Mouse (Mus musculus): ENCODE data around the gene Krt8. TPM values are rescaled to one million over a fixed set of nuclear protein-coding genes. Genes with fewer than 3 reads are reported as not detected.

Gene Krt8
- polyA plus RNA-seq, 1 experiment from 2014 or later: 402 TPM

GRCm38 (mm10) chr15:102013651-102014050 lies 9.4 kb upstream of the Krt8 start:
- Histone ChIP-seq H3K4me3 (ENCODE audit: low read length) (no peak overlapping the region), H3K27me3 (ENCODE audit: control insufficient read depth, insufficient read depth, low read depth, low read length) (no peaks in the 10 kb centered on the region), H3K9ac (ENCODE audit: low read length) (no peak overlapping the region), H3K9me3 (ENCODE audit: control insufficient read depth, low read length) (no peaks in the 10 kb centered on the region), H3K27ac (ENCODE audit: low read length) (peak overlapping the region; percentile 83), H3K36me3 (ENCODE audit: control insufficient read depth, insufficient read depth, low read length) (no peaks in the 10 kb centered on the region), H3K4me2 (ENCODE audit: low read depth, low read length) (no peak overlapping the region), H3K4me1 (replicated peaks; ENCODE audit: control insufficient read depth, insufficient read depth, low read length) (peaks cover 17% of the 10 kb centered on the region)
- ATAC-seq (ENCODE audit: low read depth): peak; percentile 49; the same call in 1 of the 2 replicates
- WGBS: 19% methylated on average over 2 of the region's 3 CpGs

GRCm38 (mm10) chr15:102012260-102012765 lies 8.0 kb upstream of the Krt8 start:
- Histone ChIP-seq H3K9ac (ENCODE audit: low read length) (no peak overlapping the region), H3K27me3 (ENCODE audit: control insufficient read depth, insufficient read depth, low read depth, low read length) (no peaks in the 10 kb centered on the region), H3K4me1 (replicated peaks; ENCODE audit: control insufficient read depth, insufficient read depth, low read length) (peaks cover 21% of the 10 kb centered on the region), H3K9me3 (ENCODE audit: control insufficient read depth, low read length) (no peaks in the 10 kb centered on the region), H3K4me2 (ENCODE audit: low read depth, low read length) (no peak overlapping the region), H3K4me3 (ENCODE audit: low read length) (no peak overlapping the region), H3K27ac (ENCODE audit: low read length) (peak overlapping the region; percentile 25; the same call in 1 of the 2 replicates), H3K36me3 (ENCODE audit: control insufficient read depth, insufficient read depth, low read length) (no peaks in the 10 kb centered on the region)
- 52% methylated on average over 4 of the region's 4 CpGs for WGBS
- no peak for ATAC-seq (ENCODE audit: low read depth)

DNA sequence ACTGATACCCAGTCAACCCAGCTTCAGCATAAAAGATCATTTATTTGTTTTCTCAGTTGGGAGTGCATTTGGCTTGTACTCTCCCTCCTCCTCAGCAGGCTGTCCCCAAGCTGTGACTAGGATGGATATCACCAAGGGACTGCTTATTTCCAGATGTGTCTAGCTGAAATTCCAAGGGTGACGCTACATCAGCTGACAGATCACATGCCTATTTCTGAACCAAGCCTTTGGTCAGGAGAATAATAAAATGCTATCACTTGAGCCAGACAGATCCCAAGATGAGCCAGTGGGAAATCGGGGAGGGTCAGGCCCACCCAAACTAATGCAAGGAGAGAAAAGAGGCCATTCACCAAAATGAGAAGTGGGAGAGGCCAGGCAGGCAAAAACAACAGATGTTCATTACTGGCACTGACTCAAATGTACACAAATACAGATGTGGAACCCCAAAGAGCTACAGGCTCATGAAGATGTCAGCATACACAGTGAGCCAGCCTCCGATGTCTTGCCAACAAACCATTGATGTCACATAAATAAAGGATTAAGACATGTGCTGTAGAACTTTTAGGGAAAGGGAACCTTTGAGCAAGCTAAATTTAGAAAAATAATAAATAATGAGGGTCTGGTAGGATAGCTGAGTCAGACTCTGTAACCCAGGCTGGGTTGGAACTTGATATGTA lies 6.4 kb upstream of the Krt8 start:
- H3K27ac ChIP-seq (ENCODE audit: low read length): no peak overlapping the region
- no peak overlapping the region for H3K4me2 ChIP-seq (ENCODE audit: low read depth, low read length)
- no peaks in the 10 kb centered on the region for H3K9me3 ChIP-seq (ENCODE audit: control insufficient read depth, low read length)
- WGBS: 48% methylated on average over 3 of the region's 3 CpGs
- peaks cover 31% of the 10 kb centered on the region for H3K4me1 ChIP-seq (replicated peaks; ENCODE audit: control insufficient read depth, insufficient read depth, low read length)
- H3K36me3 ChIP-seq (ENCODE audit: control insufficient read depth, insufficient read depth, low read length): no peaks in the 10 kb centered on the region
- H3K9ac ChIP-seq (ENCODE audit: low read length): no peak overlapping the region
- ATAC-seq (ENCODE audit: low read depth): no peak
- H3K27me3 ChIP-seq (ENCODE audit: control insufficient read depth, insufficient read depth, low read depth, low read length): no peaks in the 10 kb centered on the region
- no peak overlapping the region for H3K4me3 ChIP-seq (ENCODE audit: low read length)

DNA sequence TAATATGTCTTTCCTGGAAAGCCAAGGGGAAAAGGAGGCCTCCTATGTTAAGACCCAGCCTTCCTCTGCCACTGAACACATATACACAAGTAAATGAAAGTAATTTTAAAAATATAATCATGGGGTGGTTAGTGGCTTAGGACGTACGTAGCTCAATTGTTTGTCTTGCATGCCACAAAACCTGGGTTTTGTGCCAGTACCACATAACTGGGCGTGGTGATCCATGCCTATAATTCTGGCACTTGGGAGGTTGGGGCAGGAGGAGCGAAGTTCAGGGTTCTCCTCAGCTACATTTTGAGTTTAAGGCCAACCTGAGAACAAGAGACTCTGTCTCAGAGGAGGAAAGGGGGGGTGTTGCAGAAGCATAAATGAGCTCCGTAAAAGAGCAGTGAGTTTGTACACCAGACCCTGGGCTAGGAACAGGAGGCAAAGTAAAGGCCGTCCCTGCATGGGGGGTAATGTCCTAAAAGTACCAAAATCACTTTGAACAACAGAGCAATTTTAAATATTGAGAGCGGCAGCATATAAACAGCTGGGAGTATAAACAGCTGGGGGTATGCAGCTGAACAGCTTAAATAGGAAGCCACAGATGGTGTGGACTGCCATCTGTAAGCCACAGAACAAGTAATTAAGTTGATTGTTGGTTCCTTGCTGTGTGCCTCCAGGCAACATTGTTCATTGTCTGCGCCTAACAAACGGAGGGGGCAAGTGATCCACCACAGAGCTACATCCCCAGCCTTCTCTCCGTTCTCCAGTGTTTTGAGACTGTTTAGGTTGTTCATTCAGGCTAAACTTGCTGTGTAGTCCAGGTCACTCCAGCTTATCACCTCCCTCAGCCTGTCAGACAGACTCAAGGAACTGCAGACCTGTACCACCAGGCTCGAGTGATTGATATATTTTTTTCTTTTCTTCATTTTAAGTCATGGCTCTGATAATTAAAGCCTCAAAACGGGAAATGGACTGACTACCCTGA lies 3.1 kb upstream of the Krt8 start:
- ATAC-seq (ENCODE audit: low read depth): no peak
- no peaks in the 10 kb centered on the region for H3K9me3 ChIP-seq (ENCODE audit: control insufficient read depth, low read length)
- H3K4me1 ChIP-seq (replicated peaks; ENCODE audit: control insufficient read depth, insufficient read depth, low read length): peaks cover 22% of the 10 kb centered on the region
- H3K4me2 ChIP-seq (ENCODE audit: low read depth, low read length): no peak overlapping the region
- peak overlapping the region; percentile 12; the same call in 1 of the 2 replicates for H3K9ac ChIP-seq (ENCODE audit: low read length)
- no peak overlapping the region for H3K4me3 ChIP-seq (ENCODE audit: low read length)
- peaks cover 19% of the 10 kb centered on the region for H3K27me3 ChIP-seq (ENCODE audit: control insufficient read depth, insufficient read depth, low read depth, low read length)
- peak overlapping the region; percentile 77 for H3K27ac ChIP-seq (ENCODE audit: low read length)
- 49% methylated on average over 12 of the region's 12 CpGs for WGBS
- H3K36me3 ChIP-seq (ENCODE audit: control insufficient read depth, insufficient read depth, low read length): no peaks in the 10 kb centered on the region

DNA sequence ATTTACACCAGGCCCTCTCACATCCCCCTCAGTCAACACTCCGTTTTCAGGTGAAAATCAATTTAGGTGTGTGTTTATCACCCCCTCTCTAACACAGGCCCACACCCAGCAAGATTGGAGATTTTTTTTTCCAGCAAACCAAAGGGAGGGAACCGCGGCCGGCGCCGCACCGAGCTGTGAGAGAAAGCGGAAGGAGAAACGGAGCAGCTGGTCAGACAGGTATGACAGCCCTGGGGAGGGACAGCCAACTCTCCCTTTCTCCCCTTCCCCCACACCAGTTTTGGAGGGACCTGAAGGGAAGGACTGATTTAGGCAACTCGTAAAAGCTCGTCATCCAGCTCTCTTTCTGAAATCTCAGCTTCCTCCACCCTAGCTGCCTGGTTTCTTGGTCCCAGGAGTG lies 2.0 kb upstream of the Krt8 start:
- Histone ChIP-seq H3K27ac (ENCODE audit: low read length) (peak overlapping the region; percentile 77), H3K4me2 (ENCODE audit: low read depth, low read length) (0 out of 2 replicates have a peak overlapping the region, but pooled peaks have one; percentile 3), H3K4me1 (replicated peaks; ENCODE audit: control insufficient read depth, insufficient read depth, low read length) (peaks cover 22% of the 10 kb centered on the region), H3K4me3 (ENCODE audit: low read length) (no peak overlapping the region), H3K9me3 (ENCODE audit: control insufficient read depth, low read length) (no peaks in the 10 kb centered on the region), H3K36me3 (ENCODE audit: control insufficient read depth, insufficient read depth, low read length) (no peaks in the 10 kb centered on the region), H3K9ac (ENCODE audit: low read length) (peak overlapping the region; percentile 40), H3K27me3 (ENCODE audit: control insufficient read depth, insufficient read depth, low read depth, low read length) (peaks cover 24% of the 10 kb centered on the region)
- peak; percentile 45 for ATAC-seq (ENCODE audit: low read depth)
- 18% methylated on average over 11 of the region's 11 CpGs for WGBS

DNA sequence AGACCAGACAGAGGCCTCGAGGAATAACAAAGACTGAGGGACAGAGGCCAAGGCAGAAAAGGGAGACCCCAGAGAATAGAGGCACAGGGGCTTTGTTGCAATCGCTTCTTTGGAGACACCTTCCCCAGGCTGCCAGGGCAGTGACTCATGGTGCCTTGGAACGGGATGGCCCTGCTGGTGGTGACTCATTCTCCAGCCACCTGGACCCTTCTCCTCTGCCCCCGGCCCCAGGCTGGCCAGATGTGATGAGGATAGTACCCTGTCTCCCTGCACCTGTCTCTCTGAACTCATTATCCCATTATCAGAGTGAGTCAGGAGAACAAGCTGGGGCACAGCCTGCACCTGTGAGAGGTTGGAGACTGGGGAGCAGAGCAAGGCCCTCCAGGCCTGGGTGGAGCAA lies 1.0 kb upstream of the Krt8 start:
- Histone ChIP-seq H3K4me2 (ENCODE audit: low read depth, low read length) (no peak overlapping the region), H3K9me3 (ENCODE audit: control insufficient read depth, low read length) (no peaks in the 10 kb centered on the region), H3K9ac (ENCODE audit: low read length) (0 out of 2 replicates have a peak overlapping the region, but pooled peaks have one; percentile 26), H3K4me1 (replicated peaks; ENCODE audit: control insufficient read depth, insufficient read depth, low read length) (peaks cover 22% of the 10 kb centered on the region), H3K36me3 (ENCODE audit: control insufficient read depth, insufficient read depth, low read length) (peaks cover 3% of the 10 kb centered on the region; the same call in 1 of the 2 replicates), H3K27ac (ENCODE audit: low read length) (peak overlapping the region; percentile 65), H3K4me3 (ENCODE audit: low read length) (no peak overlapping the region), H3K27me3 (ENCODE audit: control insufficient read depth, insufficient read depth, low read depth, low read length) (peaks cover 24% of the 10 kb centered on the region)
- ATAC-seq (ENCODE audit: low read depth): no peak
- WGBS: 49% methylated on average over 4 of the region's 4 CpGs

- peaks cover 24% of the 10 kb centered on the region for H3K27me3 ChIP-seq (ENCODE audit: control insufficient read depth, insufficient read depth, low read depth, low read length)
- WGBS: 24% methylated on average over 12 of the region's 12 CpGs
- no peaks in the 10 kb centered on the region for H3K9me3 ChIP-seq (ENCODE audit: control insufficient read depth, low read length)
- H3K4me1 ChIP-seq (replicated peaks; ENCODE audit: control insufficient read depth, insufficient read depth, low read length): peaks cover 22% of the 10 kb centered on the region
- peak; percentile 42 for ATAC-seq (ENCODE audit: low read depth)
- H3K4me2 ChIP-seq (ENCODE audit: low read depth, low read length): peak overlapping the region; percentile 54
- H3K36me3 ChIP-seq (ENCODE audit: control insufficient read depth, insufficient read depth, low read length): peaks cover 3% of the 10 kb centered on the region; the same call in 1 of the 2 replicates
- peak overlapping the region; percentile 65 for H3K9ac ChIP-seq (ENCODE audit: low read length)
- H3K27ac ChIP-seq (ENCODE audit: low read length): peak overlapping the region; percentile 81
- H3K4me3 ChIP-seq (ENCODE audit: low read length): peak overlapping the region; percentile 58
Measured at GRCm38 (mm10) chr15:102003516-102003915, 766 bp downstream of the Krt8 start.

DNA sequence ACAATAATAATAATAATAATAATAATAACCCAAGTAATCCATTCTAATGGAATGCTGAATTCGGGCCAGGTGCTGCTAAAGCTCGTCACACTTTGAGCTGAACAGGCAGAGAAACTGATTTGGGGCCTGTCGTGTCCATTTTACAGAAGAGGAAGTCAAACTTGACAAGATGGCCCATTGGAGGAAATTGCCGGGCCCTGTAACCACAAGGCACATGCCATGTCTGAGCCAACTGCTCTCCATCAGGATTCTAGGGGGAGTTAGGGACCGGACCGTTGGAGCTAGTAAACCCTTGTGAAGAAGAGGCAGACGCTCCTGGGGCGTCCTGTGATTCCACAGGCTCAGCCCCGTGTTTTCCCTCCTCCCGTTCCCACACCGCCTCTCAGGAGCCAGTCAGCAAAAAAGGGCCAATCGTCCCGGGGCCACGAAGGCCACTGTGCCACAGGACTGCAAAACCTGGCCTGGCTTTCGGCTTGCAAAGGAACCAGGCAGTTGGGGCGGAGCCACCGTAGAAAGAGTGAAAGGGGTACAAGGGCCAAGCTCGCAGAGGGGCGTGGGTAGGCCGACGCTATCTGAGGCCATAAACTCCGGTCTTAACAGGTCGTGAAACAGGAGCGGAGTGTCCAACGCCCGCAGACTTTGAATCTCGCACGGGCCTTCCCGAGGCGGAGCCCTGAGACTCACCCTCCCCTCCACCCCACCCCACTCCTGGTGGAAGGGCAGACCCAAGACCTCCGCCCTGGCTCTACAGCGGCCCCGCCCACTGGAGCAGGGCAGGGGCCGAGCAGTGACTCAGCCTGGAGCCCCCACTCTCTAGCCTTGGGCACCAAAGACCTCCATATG lies 1.4 kb downstream of the Krt8 start:
- Histone ChIP-seq H3K4me1 (replicated peaks; ENCODE audit: control insufficient read depth, insufficient read depth, low read length) (peaks cover 22% of the 10 kb centered on the region), H3K27ac (ENCODE audit: low read length) (peak overlapping the region; percentile 81), H3K27me3 (ENCODE audit: control insufficient read depth, insufficient read depth, low read depth, low read length) (peaks cover 24% of the 10 kb centered on the region), H3K36me3 (ENCODE audit: control insufficient read depth, insufficient read depth, low read length) (peaks cover 3% of the 10 kb centered on the region; the same call in 1 of the 2 replicates), H3K4me3 (ENCODE audit: low read length) (peak overlapping the region; percentile 58), H3K4me2 (ENCODE audit: low read depth, low read length) (peak overlapping the region; percentile 54), H3K9me3 (ENCODE audit: control insufficient read depth, low read length) (no peaks in the 10 kb centered on the region), H3K9ac (ENCODE audit: low read length) (peak overlapping the region; percentile 65)
- WGBS: 4% methylated on average over 34 of the region's 34 CpGs
- ATAC-seq (ENCODE audit: low read depth): peak; percentile 70
